Mouse (Mus musculus) neural tube, embryonic 11.5 days (tissue): ENCODE data around the gene Pbxip1. TPM values are rescaled to one million over a fixed set of nuclear protein-coding genes. Genes with fewer than 3 reads are reported as not detected.

Experiments
- ATAC-seq: fragments of 200-750 bp; cut with Nextera tagmentation; 2 replicates; pipeline ENCODE4 v1.8.0; 2017; ENCODE audit warnings: moderate number of reproducible peaks, mild to moderate bottlenecking, moderate TSS enrichment, moderate library complexity; ENCODE audit not compliant: insufficient read depth, low FRiP score, low TSS enrichment
- DNase-seq: peaks from one replicate; pipeline ENCODE4 v3.0.0-alpha.2; 2015; ENCODE audit warnings: low spot score
- H3K27ac ChIP-seq: fragments of 300-500 bp; sonication (generic); 2 replicates; pipeline ENCODE4 v1.5.1; 2014; ENCODE audit warnings: low read depth, mild to moderate bottlenecking, low read length
- H3K27me3 ChIP-seq: fragments of 300-500 bp; sonication (generic); 2 replicates; pipeline ENCODE4 v1.6.1; 2014; ENCODE audit warnings: mild to moderate bottlenecking, low read length, mixed read lengths; ENCODE audit not compliant: control insufficient read depth, insufficient read depth
- H3K36me3 ChIP-seq: fragments of 300-500 bp; sonication (generic); 2 replicates; pipeline ENCODE4 v1.6.1; 2014; ENCODE audit warnings: mild to moderate bottlenecking, low read length, moderate library complexity, mixed read lengths; ENCODE audit not compliant: control insufficient read depth, insufficient read depth
- H3K4me1 ChIP-seq: fragments of 300-500 bp; sonication (generic); 2 replicates; pipeline ENCODE4 v1.6.1; 2014; ENCODE audit warnings: low read length, mixed read lengths; ENCODE audit not compliant: control insufficient read depth, insufficient read depth
- H3K4me2 ChIP-seq: fragments of 300-500 bp; sonication (generic); 2 replicates; pipeline ENCODE4 v1.6.1; 2014; ENCODE audit warnings: low read depth, mild to moderate bottlenecking, moderate library complexity
- H3K4me3 ChIP-seq: fragments of 300-500 bp; sonication (generic); 2 replicates; pipeline ENCODE4 v1.5.1; 2014; ENCODE audit warnings: low read depth, low read length
- H3K9ac ChIP-seq: fragments of 300-500 bp; sonication (generic); 2 replicates; pipeline ENCODE4 v1.6.1; 2014; ENCODE audit warnings: mild to moderate bottlenecking, low read length
- H3K9me3 ChIP-seq: fragments of 300-500 bp; sonication (generic); 2 replicates; pipeline ENCODE4 v1.6.1; 2016; ENCODE audit warnings: low read length; ENCODE audit not compliant: control insufficient read depth
- WGBS: fragments of 180-500 bp; shearing (Covaris S2); extraction: QIAGEN DNeasy Blood & Tissue Kit; methylation state at CpG from one replicate; pipeline ENCODE4 v1.1.7; 2014; 5-methylcytosine and 5-hydroxymethylcytosine counted together
- polyA plus RNA-seq: library from polyadenylated mRNA; unstranded; fragments of >200 nt; fragmentation: Nextera tagmentation; extraction: Ambion mirVana; gene quantifications from 2 replicates; pipeline ENCODE4 v1.2.1, GENCODE M21; 2014

Pbxip1 gene
- polyA plus RNA-seq, result 8.6 and 9.1 TPM in 2 replicates

- WGBS, result 3% methylated on average over 16 of the region's 16 CpGs
- ATAC-seq, result peak; percentile 73
- no peaks in the 10 kb centered on the region for H3K27me3 ChIP-seq
- peak within 1 kb of the TSS; percentile 39 for H3K4me2 ChIP-seq
- peak; percentile 81 for DNase-seq
- H3K9me3 ChIP-seq, result no peaks in the 10 kb centered on the region
- peaks cover 8% of the 10 kb centered on the region for H3K4me1 ChIP-seq
- H3K36me3 ChIP-seq, result peaks cover 7% of the 10 kb centered on the region; the same call in 1 of the 2 replicates
- peak within 1 kb of the TSS; percentile 19 for H3K4me3 ChIP-seq
- H3K27ac ChIP-seq, result no peak within 1 kb of the TSS
- H3K9ac ChIP-seq, result peak within 1 kb of the TSS; percentile 8
Measured at GRCm38 (mm10) chr3:89436176-89437113, at the start of gene Pbxip1. Gene Pbxip1, plus strand, starts transcription at chr3:89436706.

GRCm38 (mm10) chr3:89387632-89388031, 48.9 kb upstream of the Pbxip1 start:
- no peak for ATAC-seq
- H3K4me2 ChIP-seq, result no peak overlapping the region
- peaks cover 8% of the 10 kb centered on the region for H3K27me3 ChIP-seq
- WGBS, result 78% methylated on average over 11 of the region's 11 CpGs
- no peak overlapping the region for H3K9ac ChIP-seq
- no peaks in the 10 kb centered on the region for H3K36me3 ChIP-seq
- no peak for DNase-seq
- no peak overlapping the region for H3K4me3 ChIP-seq
- no peak overlapping the region for H3K27ac ChIP-seq
- H3K4me1 ChIP-seq, result peaks cover 14% of the 10 kb centered on the region
- no peaks in the 10 kb centered on the region for H3K9me3 ChIP-seq

- peaks cover 8% of the 10 kb centered on the region for H3K27me3 ChIP-seq
- no peak for ATAC-seq
- no peak overlapping the region for H3K27ac ChIP-seq
- no peak overlapping the region for H3K9ac ChIP-seq
- H3K4me2 ChIP-seq, result no peak overlapping the region
- H3K36me3 ChIP-seq, result no peaks in the 10 kb centered on the region
- H3K9me3 ChIP-seq, result no peaks in the 10 kb centered on the region
- H3K4me1 ChIP-seq, result peaks cover 17% of the 10 kb centered on the region
- DNase-seq, result no peak
- 71% methylated on average over 11 of the region's 11 CpGs for WGBS
- H3K4me3 ChIP-seq, result no peak overlapping the region
Measured at GRCm38 (mm10) chr3:89388134-89388881, 48.2 kb upstream of the Pbxip1 start.

- ATAC-seq, result no peak
Measured at GRCm38 (mm10) chr3:89388901-89389740, 47.4 kb upstream of the Pbxip1 start.

GRCm38 (mm10) chr3:89390111-89390515, 46.4 kb upstream of the Pbxip1 start:
- H3K4me2 ChIP-seq, result no peak overlapping the region
- ATAC-seq (no peak), DNase-seq (no peak)
- H3K27ac ChIP-seq, result no peak overlapping the region
- H3K36me3 ChIP-seq, result no peaks in the 10 kb centered on the region
- WGBS, result 73% methylated on average over 5 of the region's 5 CpGs
- no peaks in the 10 kb centered on the region for H3K9me3 ChIP-seq
- H3K4me1 ChIP-seq, result peaks cover 26% of the 10 kb centered on the region
- H3K9ac ChIP-seq, result no peak overlapping the region
- H3K27me3 ChIP-seq, result peaks cover 8% of the 10 kb centered on the region
- no peak overlapping the region for H3K4me3 ChIP-seq

More at GRCm38 (mm10) chr3:89388901-89389740, 47.4 kb upstream of the Pbxip1 start:
- Histone ChIP-seq H3K36me3 (no peaks in the 10 kb centered on the region), H3K4me2 (no peak overlapping the region), H3K27ac (no peak overlapping the region), H3K4me1 (peaks cover 21% of the 10 kb centered on the region), H3K9me3 (no peaks in the 10 kb centered on the region), H3K27me3 (peaks cover 8% of the 10 kb centered on the region), H3K9ac (no peak overlapping the region), H3K4me3 (no peak overlapping the region)
- 62% methylated on average over 5 of the region's 6 CpGs for WGBS
- no peak for DNase-seq

- Histone ChIP-seq H3K4me1 (peaks cover 31% of the 10 kb centered on the region), H3K27me3 (peaks cover 13% of the 10 kb centered on the region)
- no peak for ATAC-seq
Measured at GRCm38 (mm10) chr3:89390699-89391662, 45.5 kb upstream of the Pbxip1 start.

GRCm38 (mm10) chr3:89391663-89392511, 44.6 kb upstream of the Pbxip1 start:
- no peak for ATAC-seq
- Histone ChIP-seq H3K4me2 (peak overlapping the region; percentile 99), H3K4me1 (peaks cover 37% of the 10 kb centered on the region), H3K9me3 (no peaks in the 10 kb centered on the region), H3K9ac (peak overlapping the region; percentile 56), H3K36me3 (no peaks in the 10 kb centered on the region), H3K4me3 (peak overlapping the region; percentile 48), H3K27ac (no peak overlapping the region), H3K27me3 (peaks cover 14% of the 10 kb centered on the region)
- under 1% methylated on average over 49 of the region's 56 CpGs for WGBS
- DNase-seq, result peak; percentile 48

More at GRCm38 (mm10) chr3:89390699-89391662, 45.5 kb upstream of the Pbxip1 start:
- Histone ChIP-seq H3K36me3 (no peaks in the 10 kb centered on the region), H3K9me3 (no peaks in the 10 kb centered on the region), H3K4me3 (peak overlapping the region; percentile 48), H3K4me2 (peak overlapping the region; percentile 99), H3K27ac (no peak overlapping the region), H3K9ac (peak overlapping the region; percentile 56)
- WGBS, result 13% methylated on average over 19 of the region's 19 CpGs
- no peak for DNase-seq
